Mouse (Mus musculus) cerebellum, adult 2 months (tissue): ENCODE results near the gene Fgfr2. TPM values are rescaled to one million over a fixed set of nuclear protein-coding genes. Genes with fewer than 3 reads are reported as not detected.

Source experiments
- DNase-seq, 2 experiments: peaks; one replicate each; pipeline ENCODE4 v3.0.0; 2021
- H3K27ac ChIP-seq: fragments of 200-500 bp; 2 replicates; pipeline ENCODE4 v1.5.1; 2012; ENCODE audit warnings: low read length, control low read depth, inconsistent platforms; ENCODE audit not compliant: insufficient read depth
- H3K27me3 ChIP-seq: fragments of 200-500 bp; 2 replicates; pipeline ENCODE4 v1.6.1; 2012; ENCODE audit warnings: inconsistent platforms, mild to moderate bottlenecking, low read length, moderate library complexity; ENCODE audit not compliant: control insufficient read depth, insufficient read depth
- H3K4me1 ChIP-seq: fragments of 200-500 bp; 2 replicates; pipeline ENCODE4 v1.6.1; 2011; ENCODE audit warnings: low read length; ENCODE audit not compliant: control insufficient read depth, insufficient read depth
- H3K4me3 ChIP-seq: fragments of 200-500 bp; replicated peaks from 2 replicates; pipeline ENCODE3; 2011; ENCODE audit warnings: mild to moderate bottlenecking, low read depth, low read length, control low read depth; ENCODE audit not compliant: insufficient read depth
- CTCF ChIP-seq: fragments of 200-500 bp; IDR thresholded peaks from 2 replicates; pipeline ENCODE4 v1.5.1; 2011; ENCODE audit warnings: low read depth, mild to moderate bottlenecking, control low read depth, low read length, moderate library complexity, borderline replicate concordance; ENCODE audit not compliant: insufficient read depth
- POLR2A ChIP-seq: fragments of 200-500 bp; IDR thresholded peaks from 2 replicates; pipeline ENCODE4 v1.6.1; 2011; ENCODE audit warnings: low read length, control low read depth, borderline replicate concordance; ENCODE audit not compliant: insufficient read depth
- WGBS: fragments of 180-500 bp; shearing (Covaris S2); methylation state at CpG from one replicate; pipeline ENCODE4 v1.1.7; 2018; 5-methylcytosine and 5-hydroxymethylcytosine counted together
- polyA plus RNA-seq: library from polyadenylated mRNA; depleted of rRNA; stranded (reverse); fragments of >200 nt; gene quantifications from 2 replicates; pipeline ENCODE4 v1.2.3, GENCODE M21; 2012

Gene Fgfr2
- polyA plus RNA-seq, 1 experiment: 95.3 TPM

- no peak overlapping the region for H3K27ac ChIP-seq
- DNase-seq: no peak
These were observed 1305.2 kb downstream of the Fgfr2 start for GRCm38 (mm10) chr7:131817976-131818375.

GRCm38 (mm10) chr7:131816641-131817040, 1306.5 kb downstream of the Fgfr2 start:
- TF ChIP-seq CTCF (no peak), POLR2A (no peak)
- Histone ChIP-seq H3K27ac (no peak overlapping the region), H3K4me1 (no peaks in the 10 kb centered on the region), H3K4me3 (no peak overlapping the region), H3K27me3 (no peaks in the 10 kb centered on the region)
- DNase-seq: no peak
- 30% methylated on average over 2 of the region's 2 CpGs for WGBS

More at GRCm38 (mm10) chr7:131817976-131818375, 1305.2 kb downstream of the Fgfr2 start:
- no peaks in the 10 kb centered on the region for H3K27me3 ChIP-seq
- H3K4me1 ChIP-seq: no peaks in the 10 kb centered on the region
- TF ChIP-seq POLR2A (no peak), CTCF (no peak)
- H3K4me3 ChIP-seq: no peak overlapping the region
- WGBS: 70% methylated on average over 6 of the region's 6 CpGs

- no peaks in the 10 kb centered on the region for H3K27me3 ChIP-seq
- no peak overlapping the region for H3K4me3 ChIP-seq
- TF ChIP-seq POLR2A (no peak), CTCF (no peak)
- DNase-seq: no peak
- H3K4me1 ChIP-seq: no peaks in the 10 kb centered on the region
- H3K27ac ChIP-seq: no peak overlapping the region
- 90% methylated on average over 6 of the region's 6 CpGs for whole genome bisulfite sequencing
These were observed 1311.0 kb downstream of the Fgfr2 start for GRCm38 (mm10) chr7:131812116-131812515.

GRCm38 (mm10) chr7:131810916-131811315, 1312.2 kb downstream of the Fgfr2 start:
- Histone ChIP-seq H3K4me3 (no peak overlapping the region), H3K4me1 (no peaks in the 10 kb centered on the region), H3K27me3 (no peaks in the 10 kb centered on the region), H3K27ac (no peak overlapping the region)
- no peak for DNase-seq
- TF ChIP-seq POLR2A (no peak), CTCF (no peak)
- WGBS: 72% methylated on average over 4 of the region's 4 CpGs

GRCm38 (mm10) chr7:131809584-131810181, 1313.5 kb downstream of the Fgfr2 start:
- H3K27ac ChIP-seq: no peak overlapping the region
- 47% methylated on average over 5 of the region's 5 CpGs for WGBS
- no peak overlapping the region for H3K4me3 ChIP-seq
- no peak for DNase-seq
- TF ChIP-seq POLR2A (no peak), CTCF (no peak)
- no peaks in the 10 kb centered on the region for H3K27me3 ChIP-seq
- no peaks in the 10 kb centered on the region for H3K4me1 ChIP-seq

- no peak for DNase-seq
- TF ChIP-seq POLR2A (no peak), CTCF (no peak)
- H3K4me1 ChIP-seq: no peaks in the 10 kb centered on the region
- 63% methylated on average over 2 of the region's 2 CpGs for WGBS
- H3K4me3 ChIP-seq: no peak overlapping the region
- no peak overlapping the region for H3K27ac ChIP-seq
- H3K27me3 ChIP-seq: no peaks in the 10 kb centered on the region
These were observed 1315.9 kb downstream of the Fgfr2 start for GRCm38 (mm10) chr7:131807257-131807656.

- no peak for TF ChIP-seq CTCF
- TF ChIP-seq POLR2A: no peak
- DNase-seq: no peak
- H3K27ac ChIP-seq: no peak overlapping the region
- no peak overlapping the region for H3K4me3 ChIP-seq
- no peaks in the 10 kb centered on the region for H3K4me1 ChIP-seq
- WGBS: 57% methylated on average over 9 of the region's 9 CpGs
- no peaks in the 10 kb centered on the region for H3K27me3 ChIP-seq
These were observed 1317.5 kb downstream of the Fgfr2 start for GRCm38 (mm10) chr7:131805525-131806202.

- Histone ChIP-seq H3K27ac (no peak overlapping the region), H3K27me3 (no peaks in the 10 kb centered on the region), H3K4me3 (no peak overlapping the region), H3K4me1 (no peaks in the 10 kb centered on the region)
- WGBS: 71% methylated on average over 6 of the region's 6 CpGs
- no peak for DNase-seq
- TF ChIP-seq POLR2A: no peak
These were observed 1322.6 kb downstream of the Fgfr2 start for GRCm38 (mm10) chr7:131800416-131801045.
